Mouse (Mus musculus) intestine, postnatal 0 days (tissue): Measurements from ENCODE around the gene 9530003J23Rik. TPM values are rescaled to one million over a fixed set of nuclear protein-coding genes. Genes with fewer than 3 reads are reported as not detected.
A peak's percentile ranks its signal among the peaks of the same experiment; 100 is the strongest.

Experiments
- ATAC-seq: fragments of 200-750 bp; cut with Nextera tagmentation; 2 replicates; pipeline ENCODE4 v1.8.0; 2017; ENCODE audit warnings: mild to moderate bottlenecking, moderate TSS enrichment, moderate library complexity
- H3K27ac ChIP-seq: fragments of 300-500 bp; sonication (generic); 2 replicates; pipeline ENCODE4 v1.5.1; 2014; ENCODE audit warnings: mild to moderate bottlenecking, low read depth, low read length, moderate library complexity
- H3K27me3 ChIP-seq: fragments of 300-500 bp; sonication (generic); replicated peaks from 2 replicates; pipeline ENCODE4 v1.6.1; 2014; ENCODE audit warnings: low read length, mixed read lengths; ENCODE audit not compliant: control insufficient read depth, insufficient read depth
- H3K36me3 ChIP-seq: fragments of 300-500 bp; sonication (generic); 2 replicates; pipeline ENCODE4 v1.6.1; 2014; ENCODE audit warnings: mild to moderate bottlenecking, moderate library complexity; ENCODE audit not compliant: control insufficient read depth, insufficient read depth
- H3K4me1 ChIP-seq: fragments of 300-500 bp; sonication (generic); replicated peaks from 2 replicates; pipeline ENCODE4 v1.6.1; 2014; ENCODE audit warnings: antibody characterized with exemption, low read length, mixed read lengths; ENCODE audit not compliant: control insufficient read depth, insufficient read depth
- H3K4me2 ChIP-seq: fragments of 300-500 bp; sonication (generic); replicated peaks from 2 replicates; pipeline ENCODE4 v1.6.1; 2014; ENCODE audit warnings: low read depth, mild to moderate bottlenecking, moderate library complexity
- H3K4me3 ChIP-seq: fragments of 300-500 bp; sonication (generic); 2 replicates; pipeline ENCODE4 v1.5.1; 2014; ENCODE audit warnings: low read depth, low read length
- H3K9ac ChIP-seq: fragments of 300-500 bp; sonication (generic); 2 replicates; pipeline ENCODE4 v1.6.1; 2014; ENCODE audit warnings: mild to moderate bottlenecking, low read depth, low read length
- H3K9me3 ChIP-seq: fragments of 300-500 bp; sonication (generic); 2 replicates; pipeline ENCODE4 v1.6.1; 2016; ENCODE audit warnings: mixed run types; ENCODE audit not compliant: control insufficient read depth
- CTCF ChIP-seq: sonication (generic); IDR thresholded peaks from 2 replicates; pipeline ENCODE4 v1.5.1; 2016; ENCODE audit warnings: low read depth, mild to moderate bottlenecking, control low read depth, antibody characterized with exemption, moderate library complexity
- WGBS: fragments of 180-500 bp; shearing (Covaris S2); extraction: QIAGEN DNeasy Blood & Tissue Kit; methylation state at CpG from one replicate; pipeline ENCODE4 v1.1.7; 2014; 5-methylcytosine and 5-hydroxymethylcytosine counted together
- polyA plus RNA-seq: library from polyadenylated mRNA; unstranded; fragments of >200 nt; fragmentation: Nextera tagmentation; extraction: Ambion mirVana; gene quantifications from 2 replicates; pipeline ENCODE4 v1.2.1, GENCODE M21; 2015

Gene 9530003J23Rik
- polyA plus RNA-seq, 1 experiment from 2014 or later = not detected

- Histone ChIP-seq H3K4me3 (no peak overlapping the region), H3K9ac (no peak overlapping the region), H3K27me3 (no peaks in the 10 kb centered on the region), H3K9me3 (no peaks in the 10 kb centered on the region), H3K36me3 (no peaks in the 10 kb centered on the region), H3K4me2 (no peak overlapping the region), H3K4me1 (no peaks in the 10 kb centered on the region), H3K27ac (no peak overlapping the region)
- no peak for ATAC-seq
- 97% methylated on average over 4 of the region's 4 CpGs for WGBS
- TF ChIP-seq CTCF = no peak
Measured at GRCm38 (mm10) chr10:117195748-117196147, 42.8 kb downstream of the 9530003J23Rik start.

- H3K27me3 ChIP-seq = no peaks in the 10 kb centered on the region
- no peaks in the 10 kb centered on the region for H3K4me1 ChIP-seq
- 74% methylated on average over 12 of the region's 12 CpGs for WGBS
- H3K9me3 ChIP-seq = no peaks in the 10 kb centered on the region
- H3K4me2 ChIP-seq = no peak overlapping the region
- ATAC-seq = no peak
- H3K4me3 ChIP-seq = no peak overlapping the region
- H3K9ac ChIP-seq = no peak overlapping the region
- TF ChIP-seq CTCF = no peak
- H3K36me3 ChIP-seq = no peaks in the 10 kb centered on the region
- no peak overlapping the region for H3K27ac ChIP-seq
Measured at GRCm38 (mm10) chr10:117195005-117195404, 43.5 kb downstream of the 9530003J23Rik start.

GRCm38 (mm10) chr10:117193364-117193763 lies 45.1 kb downstream of the 9530003J23Rik start:
- no peak overlapping the region for H3K4me2 ChIP-seq
- H3K4me3 ChIP-seq = no peak overlapping the region
- no peak for TF ChIP-seq CTCF
- H3K27ac ChIP-seq = no peak overlapping the region
- 62% methylated on average over 5 of the region's 5 CpGs for WGBS
- H3K9me3 ChIP-seq = no peaks in the 10 kb centered on the region
- no peak overlapping the region for H3K9ac ChIP-seq
- no peaks in the 10 kb centered on the region for H3K27me3 ChIP-seq
- H3K36me3 ChIP-seq = no peaks in the 10 kb centered on the region
- no peak for ATAC-seq
- no peaks in the 10 kb centered on the region for H3K4me1 ChIP-seq

- Histone ChIP-seq H3K4me1 (0 out of 2 replicates have a peak, but pooled peaks cover 5% of the 10 kb centered on the region), H3K4me3 (no peak overlapping the region), H3K4me2 (peak overlapping the region; percentile 41), H3K9ac (no peak overlapping the region), H3K27ac (no peak overlapping the region), H3K27me3 (no peaks in the 10 kb centered on the region), H3K36me3 (no peaks in the 10 kb centered on the region), H3K9me3 (no peaks in the 10 kb centered on the region)
- ATAC-seq = no peak
- TF ChIP-seq CTCF = no peak
- WGBS = 24% methylated on average over 9 of the region's 9 CpGs
Measured at GRCm38 (mm10) chr10:117185399-117186089, 53.0 kb downstream of the 9530003J23Rik start.

Other genes starting within 250 kb of the 9530003J23Rik start
- gene Lrrc10, start 193.4 kb downstream of the 9530003J23Rik start, polyA plus RNA-seq = not detected in 2 replicates
- 112 and 119 TPM in 2 replicates for gene Cct2, start 174.9 kb downstream of the 9530003J23Rik start, polyA plus RNA-seq
- 17.9 and 18.5 TPM in 2 replicates for gene Frs2, start 90.2 kb downstream of the 9530003J23Rik start, polyA plus RNA-seq
- gene Yeats4, start 14.2 kb downstream of the 9530003J23Rik start, polyA plus RNA-seq = 41.6 and 43.5 TPM in 2 replicates
- 43.9 and 47.9 TPM in 2 replicates for gene Lyz2, start 43.6 kb upstream of the 9530003J23Rik start, polyA plus RNA-seq
- 7.7 and 9.6 TPM in 2 replicates for gene Lyz1, start 54.2 kb upstream of the 9530003J23Rik start, polyA plus RNA-seq
- 41.2 and 45.4 TPM in 2 replicates for gene Cpsf6, start 141.3 kb upstream of the 9530003J23Rik start, polyA plus RNA-seq